Mouse (Mus musculus): Measurements from ENCODE around the gene Nupl1.

The Nupl1 gene

DNA sequence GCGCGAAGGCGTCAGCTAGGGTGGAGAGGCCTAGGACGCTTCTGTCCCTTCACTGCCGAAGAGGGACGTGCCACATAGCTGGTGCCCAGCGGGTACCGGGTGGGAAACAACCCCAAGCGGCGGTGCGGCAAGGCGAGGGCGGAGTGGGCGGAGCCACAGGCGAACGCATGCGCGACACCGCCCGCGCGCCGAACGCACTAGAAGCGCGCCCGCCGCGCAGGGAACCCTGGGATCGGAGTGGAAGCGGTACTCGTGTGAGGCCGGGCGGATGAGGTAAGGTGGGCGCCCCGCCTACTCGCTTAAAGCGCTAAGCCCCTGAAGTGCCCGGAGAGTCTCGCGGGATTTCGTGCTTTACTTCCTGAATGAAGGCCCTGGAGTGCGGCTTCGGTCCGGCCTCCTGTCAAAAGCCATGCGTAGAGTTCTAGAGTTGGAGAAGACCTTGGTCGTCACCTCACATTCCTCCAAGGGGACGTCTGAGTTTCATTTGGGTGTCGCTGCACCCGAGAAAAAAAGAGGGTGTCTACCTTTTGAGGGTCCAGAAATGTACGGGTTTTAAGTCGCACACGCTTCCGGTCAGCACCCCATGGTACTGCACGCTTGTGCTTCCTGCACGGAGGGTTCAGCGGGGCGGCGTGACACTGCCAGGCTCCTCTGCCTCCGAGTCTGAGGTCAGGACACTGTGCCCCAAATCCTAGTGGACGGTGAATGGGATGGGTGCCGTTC, at the start of gene Nupl1, which contains the start of gene Gm49336:
TSS of gene Nupl1 (minus strand) at position 151 of the 723 bp plus-strand sequence.
TSS of gene Gm49336 (minus strand) at position 227 of the 723 bp plus-strand sequence.
- DNase-seq = peak; percentile 98

GRCm38 (mm10) chr14:60301024-60301423, 49.8 kb upstream of the Nupl1 start:
- DNase-seq = no peak

- DNase-seq = no peak
These were observed 49.2 kb upstream of the Nupl1 start for GRCm38 (mm10) chr14:60300224-60300991.

GRCm38 (mm10) chr14:60295531-60295930, 44.3 kb upstream of the Nupl1 start:
- DNase-seq = no peak

DNA sequence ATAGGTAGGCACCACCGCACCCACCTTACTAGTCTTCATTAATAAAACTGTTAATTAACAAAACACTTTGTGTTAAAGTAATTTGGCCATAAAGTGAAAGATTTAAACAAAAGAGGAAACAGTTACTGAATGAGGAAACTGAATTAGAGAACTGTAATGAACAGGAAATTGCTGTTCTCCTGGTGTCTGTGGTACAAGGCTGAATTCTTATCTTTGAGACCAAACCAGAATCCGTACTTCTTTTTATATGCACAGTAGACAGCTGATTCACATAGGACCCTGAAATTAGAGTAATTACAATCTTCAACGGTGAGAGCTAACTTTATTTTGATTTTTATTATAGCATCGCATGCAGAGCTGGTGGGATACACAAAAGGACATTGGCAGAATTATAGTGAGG, 39.1 kb upstream of the Nupl1 start:
- DNase-seq = no peak

DNA sequence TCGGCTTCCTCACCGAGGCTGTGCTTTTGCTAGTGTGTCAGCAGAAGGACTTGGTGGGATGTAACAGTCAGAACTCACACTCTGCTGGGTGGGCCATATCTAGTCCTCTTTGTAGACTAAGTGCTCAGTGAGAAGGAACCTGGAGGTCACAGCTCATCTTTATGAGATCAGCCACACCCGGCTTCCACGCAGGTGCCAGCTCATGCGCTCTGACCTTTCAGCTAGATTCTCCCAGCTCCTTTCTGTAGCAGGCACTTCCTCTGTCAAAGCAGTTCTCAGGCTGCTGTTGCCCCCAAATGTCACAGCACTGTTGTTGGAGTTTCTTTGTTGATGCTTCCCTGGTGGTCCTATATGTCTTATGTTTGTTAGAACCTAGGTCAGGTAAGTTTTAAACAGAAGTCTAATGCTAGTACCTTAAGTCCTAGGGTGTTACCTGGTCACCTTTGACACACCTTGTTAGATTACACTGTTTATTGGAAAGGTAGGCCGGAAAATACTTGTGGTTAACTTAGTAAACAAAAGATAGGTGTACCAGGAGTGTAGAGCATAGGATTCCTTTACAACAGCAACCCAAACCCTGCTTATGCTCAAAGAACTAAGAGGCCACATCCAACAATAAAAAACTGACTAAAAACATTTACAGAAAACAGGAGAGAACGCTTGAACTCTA, 35.1 kb upstream of the Nupl1 start:
- DNase-seq = no peak

GRCm38 (mm10) chr14:60275301-60276276, 24.4 kb upstream of the Nupl1 start:
- DNase-seq = no peak

- no peak for DNase-seq
These were observed 22.1 kb upstream of the Nupl1 start for GRCm38 (mm10) chr14:60273346-60273745.

- DNase-seq = no peak
These were observed 18.1 kb upstream of the Nupl1 start for GRCm38 (mm10) chr14:60269333-60269732.

DNA sequence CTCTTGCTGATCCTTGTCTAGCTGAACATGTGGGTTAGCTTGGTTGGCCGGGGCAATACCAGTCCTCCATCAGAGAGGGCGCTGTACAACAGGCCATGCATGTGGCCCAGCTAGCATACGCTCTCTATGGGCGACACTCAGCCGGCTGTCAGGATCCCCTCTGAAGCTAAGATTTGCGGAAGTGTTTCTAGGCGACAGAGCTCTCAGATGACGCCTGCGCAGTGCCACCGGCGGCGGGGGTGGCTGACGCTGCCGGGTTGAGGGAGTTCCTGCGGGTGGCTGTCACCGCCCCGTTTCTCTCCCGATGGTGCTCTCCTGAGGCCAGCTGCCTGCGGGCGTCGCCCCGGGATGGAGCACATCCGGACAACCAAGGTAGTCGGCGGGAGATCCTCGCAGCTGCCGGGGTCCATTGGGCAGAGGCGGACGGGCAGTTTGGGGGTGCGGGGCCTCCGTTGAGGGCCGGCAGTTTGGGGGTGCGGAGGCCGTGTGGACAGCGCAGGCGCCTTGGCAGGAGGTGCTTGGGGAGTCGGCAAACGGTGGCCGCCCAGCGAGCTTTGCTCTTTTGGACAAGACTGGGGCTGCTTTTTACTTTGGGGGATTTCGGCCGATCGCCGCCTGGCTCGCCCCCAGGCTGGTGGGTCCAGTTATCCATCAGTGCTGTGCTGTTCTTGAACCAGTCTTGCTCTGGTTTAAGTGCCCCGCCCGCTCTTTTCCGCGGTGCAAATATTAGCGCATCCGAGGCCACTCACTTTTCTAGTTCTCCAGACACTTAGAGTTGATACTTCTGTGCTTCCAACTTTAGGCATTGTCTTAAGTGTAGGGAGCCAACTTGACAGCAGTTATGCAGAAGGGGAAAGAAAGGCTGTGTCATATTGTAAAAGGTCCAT, 14.0 kb upstream of the Nupl1 start, which contains the start of gene Mtmr6:
TSS of gene Mtmr6 (plus strand) at position 239 of the 887 bp plus-strand sequence.
- DNase-seq = peak; percentile 92

DNA sequence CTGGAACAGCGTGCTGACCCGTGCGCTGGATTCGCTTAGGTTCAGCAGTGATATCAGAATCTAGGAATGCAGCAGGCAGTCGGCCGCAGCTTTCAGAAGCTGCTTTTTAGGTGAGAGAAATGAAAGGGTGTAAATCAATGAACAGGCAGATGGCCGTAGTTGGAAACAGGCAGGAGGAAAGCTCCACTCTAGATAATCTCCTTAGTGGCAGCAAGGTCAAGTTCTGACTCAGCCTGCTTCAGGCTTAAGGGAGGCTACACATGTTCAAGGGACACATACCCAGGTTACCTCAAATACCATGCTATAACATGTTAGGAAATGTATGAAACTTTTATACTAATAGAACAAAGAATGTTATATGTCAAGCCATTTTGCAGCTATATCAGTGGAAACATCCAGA, 11.1 kb upstream of the Nupl1 start:
- DNase-seq = no peak

GRCm38 (mm10) chr14:60257851-60258250, 6.6 kb upstream of the Nupl1 start:
- DNase-seq = no peak

DNA sequence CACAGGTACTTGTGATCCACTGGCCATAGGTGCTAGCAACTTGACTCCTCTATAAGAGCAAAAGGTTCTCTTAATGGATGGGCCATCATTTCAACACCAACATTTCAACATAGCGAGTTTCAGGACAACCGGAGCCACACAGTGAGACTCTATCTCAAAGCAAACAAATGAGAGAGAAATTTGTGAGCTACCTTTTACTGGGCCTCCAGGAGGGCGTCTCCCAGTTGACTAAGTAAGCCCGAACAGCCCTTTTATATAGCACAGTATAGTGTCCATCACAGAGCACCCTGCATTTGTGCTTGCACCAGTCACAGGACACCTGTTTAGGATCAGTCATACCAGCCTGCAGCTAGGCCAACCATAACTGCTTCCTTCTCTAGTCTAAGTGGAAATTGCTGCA, 5.9 kb upstream of the Nupl1 start:
- no peak for DNase-seq

- no peak for DNase-seq
These were observed 5.1 kb upstream of the Nupl1 start for GRCm38 (mm10) chr14:60256356-60256755.

- no peak for DNase-seq
These were observed 3.5 kb upstream of the Nupl1 start for GRCm38 (mm10) chr14:60254774-60255173.

- DNase-seq = no peak
These were observed 2.2 kb upstream of the Nupl1 start for GRCm38 (mm10) chr14:60253466-60253865.

- DNase-seq = no peak
These were observed 1.1 kb upstream of the Nupl1 start for GRCm38 (mm10) chr14:60252004-60253000.

DNA sequence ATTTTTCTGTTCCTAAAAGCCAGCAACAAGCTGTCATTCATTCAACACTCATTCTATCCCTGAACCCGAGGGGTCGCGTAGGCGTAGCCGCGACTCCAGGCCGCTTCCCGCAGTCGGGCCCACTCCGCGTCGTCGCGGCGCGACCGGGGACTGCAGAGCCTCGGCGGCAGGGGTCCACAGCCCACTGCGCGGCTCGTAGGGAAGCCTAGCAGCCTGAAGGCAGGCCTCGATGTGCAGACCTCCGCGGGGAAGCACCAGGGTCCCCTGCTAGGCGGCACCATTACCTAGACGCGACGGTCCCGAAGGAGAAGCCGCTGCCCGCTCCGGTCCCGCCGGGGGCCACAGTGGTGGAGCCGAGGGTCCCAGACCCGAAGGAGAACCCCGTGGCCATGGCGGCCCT, 352 bp downstream of the Nupl1 start:
- no peak for DNase-seq

DNA sequence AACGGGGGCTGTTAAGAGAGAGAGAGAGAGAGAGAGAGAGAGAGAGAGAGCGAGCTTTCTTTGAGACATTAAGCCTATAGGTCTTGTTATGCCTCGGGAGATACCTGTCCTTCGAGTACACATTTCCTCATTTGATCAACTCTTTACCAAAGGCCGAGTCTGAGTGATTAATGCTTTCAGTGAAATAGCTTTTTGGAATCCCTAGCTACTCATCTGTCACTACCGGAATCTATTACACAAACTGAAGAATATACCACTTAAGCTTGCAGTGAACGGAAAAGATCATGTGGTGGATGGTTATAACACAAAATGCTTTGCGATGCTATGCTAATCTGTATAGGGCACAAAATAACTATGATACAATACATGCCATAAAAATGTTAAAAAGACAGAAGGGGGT, 865 bp downstream of the Nupl1 start:
- no peak for DNase-seq

- no peak for DNase-seq
These were observed 12.7 kb downstream of the Nupl1 start for GRCm38 (mm10) chr14:60238551-60238950.
